Mouse (Mus musculus) heart, embryonic 15.5 days (tissue): Measurements from ENCODE around the gene Mettl16. TPM values are rescaled to one million over a fixed set of nuclear protein-coding genes. Genes with fewer than 3 reads are reported as not detected.
A peak's percentile ranks its signal among the peaks of the same experiment; 100 is the strongest.

ENCODE experiments used
- ATAC-seq: fragments of 200-750 bp; cut with Nextera tagmentation; replicated peaks from 2 replicates; pipeline ENCODE4 v1.8.0; 2017; ENCODE audit warnings: low read depth, moderate TSS enrichment; ENCODE audit not compliant: insufficient number of reproducible peaks, insufficient read depth, low FRiP score
- H3K27ac ChIP-seq: fragments of 300-500 bp; sonication (generic); 2 replicates; pipeline ENCODE4 v1.5.1; 2015; ENCODE audit warnings: mild to moderate bottlenecking, inconsistent platforms
- H3K27me3 ChIP-seq: fragments of 300-500 bp; sonication (generic); 2 replicates; pipeline ENCODE4 v1.6.1; 2015; ENCODE audit warnings: inconsistent platforms
- H3K36me3 ChIP-seq: fragments of 300-500 bp; sonication (generic); 2 replicates; pipeline ENCODE4 v1.6.1; 2015; ENCODE audit warnings: mild to moderate bottlenecking, inconsistent platforms
- H3K4me1 ChIP-seq: fragments of 300-500 bp; sonication (generic); replicated peaks from 2 replicates; pipeline ENCODE4 v1.6.1; 2015; ENCODE audit warnings: inconsistent platforms
- H3K4me2 ChIP-seq: fragments of 300-500 bp; sonication (generic); 2 replicates; pipeline ENCODE4 v1.6.1; 2015; ENCODE audit warnings: inconsistent platforms, mild to moderate bottlenecking, moderate library complexity
- H3K4me3 ChIP-seq: fragments of 300-500 bp; sonication (generic); 2 replicates; pipeline ENCODE4 v1.5.1; 2015; ENCODE audit warnings: mild to moderate bottlenecking, inconsistent platforms
- H3K9ac ChIP-seq: fragments of 300-500 bp; sonication (generic); 2 replicates; pipeline ENCODE4 v1.6.1; 2015; ENCODE audit warnings: mild to moderate bottlenecking, inconsistent platforms
- H3K9me3 ChIP-seq: fragments of 300-500 bp; sonication (generic); replicated peaks from 2 replicates; pipeline ENCODE4 v1.6.1; 2016; ENCODE audit warnings: inconsistent platforms
- WGBS: fragments of 180-500 bp; shearing (Covaris S2); methylation state at CpG from one replicate; pipeline ENCODE4 v1.1.7; 2015; ENCODE audit warnings: mixed read lengths; 5-methylcytosine and 5-hydroxymethylcytosine counted together
- polyA plus RNA-seq: library from polyadenylated mRNA; unstranded; fragments of >200 nt; fragmentation: Nextera tagmentation; extraction: Ambion mirVana; gene quantifications from 2 replicates; pipeline ENCODE4 v1.2.1, GENCODE M21; 2015

Gene Mettl16
- polyA plus RNA-seq, 1 experiment from 2014 or later = 28.0 TPM

DNA sequence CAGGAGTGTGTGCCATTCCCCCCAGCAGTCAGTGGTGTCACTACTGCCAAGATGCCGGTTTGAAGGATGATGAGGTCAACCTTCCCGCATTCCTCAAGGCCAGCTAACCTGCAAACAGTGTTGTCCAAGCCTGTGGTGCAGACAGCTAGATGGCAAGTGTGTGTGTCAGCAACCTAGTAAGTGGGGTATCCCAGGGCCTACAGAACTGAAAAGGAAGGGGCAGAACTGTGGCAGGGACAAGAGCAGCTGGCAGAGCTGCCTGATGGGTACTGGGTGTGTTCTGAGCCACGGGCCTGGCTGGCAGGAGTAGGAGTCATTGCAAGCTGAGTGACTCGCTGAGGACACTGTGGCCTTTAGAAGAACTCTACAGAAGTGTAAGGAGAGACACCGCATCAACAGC lies 91.5 kb downstream of the Mettl16 start:
- no peaks in the 10 kb centered on the region for H3K27me3 ChIP-seq
- no peak overlapping the region for H3K27ac ChIP-seq
- peaks cover 31% of the 10 kb centered on the region for H3K4me1 ChIP-seq
- no peaks in the 10 kb centered on the region for H3K9me3 ChIP-seq
- H3K9ac ChIP-seq = no peak overlapping the region
- 57% methylated on average over 5 of the region's 5 CpGs for WGBS
- no peaks in the 10 kb centered on the region for H3K36me3 ChIP-seq
- no peak for ATAC-seq
- H3K4me2 ChIP-seq = no peak overlapping the region
- no peak overlapping the region for H3K4me3 ChIP-seq

DNA sequence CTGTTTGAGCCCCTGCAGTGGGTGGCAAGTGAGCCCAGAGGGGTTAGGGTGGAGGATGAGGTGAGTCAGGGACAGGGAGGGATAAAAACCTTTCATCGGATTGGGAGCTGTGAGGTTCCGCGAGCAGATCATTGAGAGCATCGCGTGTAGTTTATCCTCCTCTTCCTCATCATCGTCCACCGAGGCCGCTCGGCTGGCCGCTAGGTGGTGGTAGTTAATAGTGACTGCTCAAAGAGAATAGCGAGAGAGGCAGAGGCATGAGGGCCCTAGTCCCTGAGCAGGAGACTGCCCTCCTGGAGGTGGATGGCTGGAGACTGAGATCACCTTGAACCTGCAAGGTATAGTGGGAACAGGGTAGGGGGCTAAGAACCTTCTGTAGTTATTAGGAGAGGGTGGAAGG lies 92.8 kb downstream of the Mettl16 start:
- Histone ChIP-seq H3K4me3 (no peak overlapping the region), H3K4me2 (no peak overlapping the region), H3K36me3 (no peaks in the 10 kb centered on the region), H3K27me3 (no peaks in the 10 kb centered on the region), H3K9me3 (no peaks in the 10 kb centered on the region), H3K27ac (no peak overlapping the region), H3K4me1 (peaks cover 25% of the 10 kb centered on the region), H3K9ac (no peak overlapping the region)
- WGBS = 26% methylated on average over 11 of the region's 11 CpGs
- no peak for ATAC-seq

DNA sequence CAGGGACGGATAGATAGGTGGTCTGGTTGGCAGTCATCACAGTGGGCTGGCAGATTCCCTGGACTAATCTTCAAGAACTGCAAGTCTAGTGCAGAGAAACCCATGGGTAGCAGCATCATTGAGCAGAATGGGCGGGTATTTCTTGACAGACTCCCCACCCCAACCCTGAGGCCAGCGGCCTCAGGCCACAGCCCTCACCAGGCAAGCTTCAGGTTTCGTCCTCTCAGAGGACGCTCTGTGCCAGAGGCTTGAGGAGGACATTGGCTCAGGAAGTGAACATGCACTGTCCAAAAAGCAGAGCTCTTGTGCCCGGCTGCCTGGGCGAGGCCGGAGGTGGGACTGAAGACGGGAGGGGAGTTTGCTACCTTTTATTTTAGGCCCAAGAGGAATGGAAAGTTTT lies 93.8 kb downstream of the Mettl16 start:
- Histone ChIP-seq H3K27me3 (no peaks in the 10 kb centered on the region), H3K9me3 (no peaks in the 10 kb centered on the region), H3K4me2 (no peak overlapping the region), H3K4me1 (peaks cover 25% of the 10 kb centered on the region), H3K27ac (0 out of 2 replicates have a peak overlapping the region, but pooled peaks have one; percentile 11), H3K9ac (no peak overlapping the region), H3K4me3 (no peak overlapping the region), H3K36me3 (no peaks in the 10 kb centered on the region)
- no peak for ATAC-seq
- 75% methylated on average over 9 of the region's 9 CpGs for WGBS

DNA sequence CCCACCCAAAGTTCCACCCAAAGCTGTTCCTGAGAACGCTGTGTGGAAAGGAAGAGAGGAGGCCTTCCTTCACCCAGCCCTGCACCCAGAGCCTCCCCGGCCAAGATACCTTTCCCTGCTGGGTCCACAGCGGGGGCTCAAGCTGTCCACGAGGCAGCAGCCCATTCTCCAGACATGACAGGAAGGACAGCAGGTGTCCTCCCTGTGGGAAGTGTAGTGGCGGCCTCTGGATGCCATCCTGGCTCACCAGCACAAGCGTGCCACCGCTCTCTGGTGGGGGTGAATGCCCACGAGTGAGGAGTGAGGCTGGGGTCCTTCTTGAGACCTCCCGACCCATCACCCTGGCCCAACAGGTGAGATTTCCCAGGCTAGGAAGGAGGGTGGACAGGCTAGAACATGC lies 94.6 kb downstream of the Mettl16 start:
- 82% methylated on average over 9 of the region's 9 CpGs for WGBS
- H3K9me3 ChIP-seq = no peaks in the 10 kb centered on the region

DNA sequence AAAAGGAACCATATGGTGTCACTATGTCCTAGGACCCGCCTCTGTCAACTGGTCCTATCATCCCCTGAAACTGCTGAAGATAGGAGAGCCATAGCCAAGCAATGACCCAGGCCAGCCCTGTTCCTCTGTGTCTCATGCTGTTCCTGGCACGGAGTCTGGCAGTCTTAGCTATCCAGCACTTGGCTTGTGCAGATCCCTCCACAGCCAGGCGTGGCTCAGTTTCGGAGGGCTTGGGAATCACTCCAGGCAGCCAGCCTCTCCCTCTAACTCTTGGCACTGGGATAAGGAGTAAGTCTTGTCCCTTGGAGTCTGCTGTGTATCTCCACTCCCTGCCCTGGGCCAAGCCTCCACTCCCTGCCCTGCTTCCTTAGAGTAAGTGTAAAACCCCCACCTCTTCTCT lies 96.0 kb downstream of the Mettl16 start:
- H3K4me3 ChIP-seq = no peak overlapping the region
- H3K27ac ChIP-seq = peak overlapping the region; percentile 51; the same call in 1 of the 2 replicates
- H3K4me2 ChIP-seq = no peak overlapping the region
- H3K36me3 ChIP-seq = no peaks in the 10 kb centered on the region
- 0 out of 2 replicates have a peak, but pooled peaks have one; percentile 25 for ATAC-seq
- H3K9ac ChIP-seq = no peak overlapping the region
- peaks cover 33% of the 10 kb centered on the region for H3K4me1 ChIP-seq
- H3K27me3 ChIP-seq = no peaks in the 10 kb centered on the region
- WGBS = 66% methylated on average over 4 of the region's 4 CpGs
- H3K9me3 ChIP-seq = no peaks in the 10 kb centered on the region

More for the DNA sequence above, 94.6 kb downstream of the Mettl16 start:
- H3K27ac ChIP-seq = no peak overlapping the region
- H3K4me2 ChIP-seq = no peak overlapping the region
- H3K4me1 ChIP-seq = peaks cover 25% of the 10 kb centered on the region
- no peak overlapping the region for H3K4me3 ChIP-seq
- H3K36me3 ChIP-seq = no peaks in the 10 kb centered on the region
- no peak for ATAC-seq
- H3K9ac ChIP-seq = no peak overlapping the region
- H3K27me3 ChIP-seq = no peaks in the 10 kb centered on the region

DNA sequence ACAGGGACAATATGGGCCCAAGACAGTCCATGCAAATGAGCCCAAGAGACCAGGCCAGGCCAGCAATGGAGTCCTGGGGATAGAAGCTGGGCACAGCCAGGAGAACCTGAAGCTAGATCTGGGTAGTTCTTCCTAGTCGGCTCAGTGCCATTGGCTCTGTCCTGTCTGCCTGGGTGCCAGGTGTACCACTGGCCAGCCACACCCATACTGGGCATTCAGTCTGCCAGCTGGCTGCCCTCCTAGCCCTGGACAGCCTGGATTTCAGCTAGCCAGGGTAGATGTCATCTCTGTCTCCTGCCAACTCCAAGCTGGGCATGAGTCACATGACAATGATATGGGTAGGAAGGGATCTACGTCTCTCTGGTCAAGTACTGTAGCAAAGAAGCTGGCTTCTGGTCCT lies 96.6 kb downstream of the Mettl16 start:
- Histone ChIP-seq H3K27ac (peak overlapping the region; percentile 51; the same call in 1 of the 2 replicates), H3K9me3 (no peaks in the 10 kb centered on the region), H3K4me2 (no peak overlapping the region), H3K9ac (no peak overlapping the region), H3K4me1 (peaks cover 33% of the 10 kb centered on the region), H3K36me3 (no peaks in the 10 kb centered on the region), H3K27me3 (no peaks in the 10 kb centered on the region), H3K4me3 (no peak overlapping the region)
- WGBS = 75% methylated on average over 2 of the region's 2 CpGs
- no peak for ATAC-seq

DNA sequence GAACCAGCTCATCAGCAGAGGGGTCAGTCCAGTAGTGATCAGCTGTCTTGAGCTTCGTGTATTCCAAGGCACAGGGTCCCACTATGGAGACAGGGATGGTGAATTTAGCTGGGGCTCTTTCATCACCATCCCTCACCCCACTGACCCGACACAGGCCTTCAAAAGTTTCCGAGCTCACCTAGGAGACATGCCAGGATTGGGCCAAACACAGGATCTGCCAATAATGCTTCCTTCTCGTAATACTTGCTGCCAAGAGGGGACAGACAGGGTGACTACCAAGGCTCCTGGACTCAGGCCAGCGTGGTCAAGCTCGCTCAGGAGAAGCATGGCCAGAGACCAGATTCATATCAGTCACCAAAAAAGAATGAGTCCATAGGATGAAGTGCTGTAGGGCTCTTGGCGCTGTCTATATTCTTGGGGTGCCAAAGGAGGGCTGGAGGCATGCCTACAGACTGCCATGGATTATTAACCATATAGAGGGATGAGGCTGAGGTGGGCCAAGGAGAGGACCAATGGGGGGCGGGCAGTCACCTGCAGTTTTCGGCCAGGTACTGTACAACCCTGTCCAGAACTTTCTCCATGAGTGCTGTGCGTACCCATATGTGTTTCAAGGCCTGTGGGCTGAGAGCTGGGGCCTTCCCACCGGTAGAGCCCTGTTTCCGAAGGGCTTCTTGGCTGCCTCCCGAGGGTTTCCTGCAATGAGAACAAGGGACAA lies 97.6 kb downstream of the Mettl16 start:
- ATAC-seq = no peak
- no peaks in the 10 kb centered on the region for H3K36me3 ChIP-seq
- H3K4me3 ChIP-seq = no peak overlapping the region
- H3K9me3 ChIP-seq = no peaks in the 10 kb centered on the region
- H3K4me1 ChIP-seq = peaks cover 31% of the 10 kb centered on the region
- no peak overlapping the region for H3K9ac ChIP-seq
- no peak overlapping the region for H3K27ac ChIP-seq
- H3K4me2 ChIP-seq = no peak overlapping the region
- H3K27me3 ChIP-seq = no peaks in the 10 kb centered on the region
- WGBS = 86% methylated on average over 13 of the region's 13 CpGs

DNA sequence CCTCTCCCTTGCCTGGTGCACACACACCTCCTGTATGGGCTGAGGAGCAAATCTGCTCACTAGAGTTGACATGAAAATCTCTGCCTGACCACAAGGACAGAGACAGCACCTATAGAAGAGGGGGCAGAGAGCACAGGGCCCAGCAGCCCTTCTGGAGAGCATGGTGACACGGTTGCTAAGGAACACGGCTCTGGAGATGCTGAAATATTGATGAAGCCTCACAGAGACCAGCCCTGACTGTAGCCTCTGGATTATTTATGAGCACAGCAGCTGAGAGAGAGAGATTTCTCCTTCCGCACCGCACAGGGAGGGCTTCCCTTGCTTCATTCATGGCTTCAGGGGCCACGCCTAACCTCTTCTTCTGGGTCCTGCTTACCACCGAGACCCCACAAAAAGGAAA lies 99.0 kb downstream of the Mettl16 start:
- no peaks in the 10 kb centered on the region for H3K36me3 ChIP-seq
- H3K9ac ChIP-seq = no peak overlapping the region
- H3K9me3 ChIP-seq = no peaks in the 10 kb centered on the region
- ATAC-seq = no peak
- no peak overlapping the region for H3K4me3 ChIP-seq
- no peak overlapping the region for H3K27ac ChIP-seq
- no peaks in the 10 kb centered on the region for H3K27me3 ChIP-seq
- H3K4me1 ChIP-seq = peaks cover 17% of the 10 kb centered on the region
- whole genome bisulfite sequencing = 84% methylated on average over 6 of the region's 6 CpGs
- no peak overlapping the region for H3K4me2 ChIP-seq

DNA sequence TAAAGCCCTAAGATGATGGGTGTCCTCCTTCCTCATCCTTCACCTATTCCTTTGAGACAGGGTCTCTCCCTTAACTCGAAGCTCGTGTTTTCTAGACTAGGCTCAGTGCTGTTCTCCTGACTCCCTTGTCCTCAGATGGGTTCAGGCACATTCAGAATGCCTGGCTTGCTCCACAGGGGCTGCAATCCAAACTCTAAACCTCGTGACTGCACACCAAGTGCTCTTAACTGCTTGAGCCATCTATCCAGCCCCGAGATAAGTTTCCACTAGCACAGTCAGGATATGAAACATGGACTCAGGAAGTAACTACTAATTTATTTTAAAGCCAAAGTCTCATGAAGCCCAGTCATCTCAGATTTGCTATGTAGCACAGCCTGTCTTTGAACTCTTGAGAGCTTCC lies 99.9 kb downstream of the Mettl16 start:
- no peak overlapping the region for H3K9ac ChIP-seq
- no peak for ATAC-seq
- no peak overlapping the region for H3K4me3 ChIP-seq
- peaks cover 11% of the 10 kb centered on the region for H3K4me1 ChIP-seq
- H3K27ac ChIP-seq = no peak overlapping the region
- H3K4me2 ChIP-seq = no peak overlapping the region
- 65% methylated on average over 4 of the region's 4 CpGs for WGBS
- no peaks in the 10 kb centered on the region for H3K27me3 ChIP-seq
- no peaks in the 10 kb centered on the region for H3K9me3 ChIP-seq
- no peaks in the 10 kb centered on the region for H3K36me3 ChIP-seq

DNA sequence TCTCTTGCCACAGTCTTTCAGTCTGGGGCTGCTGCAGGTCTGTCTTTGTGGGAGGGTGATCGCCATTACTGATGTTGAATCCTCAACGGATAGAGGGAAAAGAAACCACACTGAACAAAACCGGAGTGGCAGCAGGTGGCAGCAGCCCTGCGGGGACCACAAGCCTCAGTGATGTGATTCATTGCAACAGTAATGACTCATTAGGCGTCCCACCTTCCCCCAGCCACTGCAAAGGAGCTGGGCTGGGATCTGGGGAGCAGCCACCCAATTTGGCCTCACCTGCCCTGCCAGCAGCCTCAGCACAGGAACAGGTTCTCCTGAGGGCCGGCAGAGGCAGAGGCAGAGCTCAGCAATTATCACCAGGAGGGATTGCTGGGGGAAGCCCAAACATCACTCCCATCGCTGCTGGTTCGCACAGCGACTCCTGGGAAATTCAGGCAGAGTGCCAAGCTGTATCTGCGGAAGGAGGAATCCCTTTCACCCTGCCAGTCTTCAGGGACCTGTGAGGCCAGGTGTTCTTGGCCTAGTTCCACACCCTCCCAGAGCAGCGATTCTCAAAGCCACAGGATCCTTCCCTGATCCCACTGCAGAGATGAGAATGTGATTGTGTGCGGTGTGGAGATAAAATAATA lies 100.5 kb downstream of the Mettl16 start:
- 23% methylated on average over 12 of the region's 12 CpGs for WGBS
- Histone ChIP-seq H3K9ac (no peak overlapping the region), H3K4me1 (peaks cover 11% of the 10 kb centered on the region), H3K27ac (0 out of 2 replicates have a peak overlapping the region, but pooled peaks have one; percentile 12), H3K27me3 (no peaks in the 10 kb centered on the region), H3K4me3 (no peak overlapping the region), H3K4me2 (no peak overlapping the region), H3K9me3 (no peaks in the 10 kb centered on the region), H3K36me3 (no peaks in the 10 kb centered on the region)
- ATAC-seq = no peak; the same call in 1 of the 2 replicates

DNA sequence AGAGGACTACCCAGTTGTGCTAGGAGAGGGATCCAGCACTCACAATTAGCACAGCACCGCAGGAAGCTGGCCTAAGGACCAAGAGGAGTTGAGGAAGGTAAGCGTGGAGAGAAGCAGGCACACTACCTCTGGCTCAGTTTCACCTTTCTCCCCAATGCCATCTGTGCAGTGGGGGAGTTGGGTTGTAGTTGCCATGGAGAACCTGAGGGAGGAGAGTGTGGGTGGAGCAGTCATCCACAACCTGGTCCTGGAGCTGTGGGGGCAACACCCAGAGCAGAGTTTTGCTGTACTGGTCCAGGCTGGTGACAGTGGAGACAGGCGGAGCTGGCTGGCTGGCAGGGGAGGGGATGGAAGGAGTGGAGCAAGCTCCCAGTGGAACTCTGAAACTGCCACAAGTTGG lies 104.0 kb downstream of the Mettl16 start:
- no peak overlapping the region for H3K4me2 ChIP-seq
- 81% methylated on average over 3 of the region's 3 CpGs for WGBS
- peaks cover 17% of the 10 kb centered on the region for H3K4me1 ChIP-seq
- H3K27ac ChIP-seq = no peak overlapping the region
- H3K27me3 ChIP-seq = no peaks in the 10 kb centered on the region
- no peaks in the 10 kb centered on the region for H3K36me3 ChIP-seq
- H3K4me3 ChIP-seq = no peak overlapping the region
- no peak for ATAC-seq
- H3K9me3 ChIP-seq = no peaks in the 10 kb centered on the region
- no peak overlapping the region for H3K9ac ChIP-seq

DNA sequence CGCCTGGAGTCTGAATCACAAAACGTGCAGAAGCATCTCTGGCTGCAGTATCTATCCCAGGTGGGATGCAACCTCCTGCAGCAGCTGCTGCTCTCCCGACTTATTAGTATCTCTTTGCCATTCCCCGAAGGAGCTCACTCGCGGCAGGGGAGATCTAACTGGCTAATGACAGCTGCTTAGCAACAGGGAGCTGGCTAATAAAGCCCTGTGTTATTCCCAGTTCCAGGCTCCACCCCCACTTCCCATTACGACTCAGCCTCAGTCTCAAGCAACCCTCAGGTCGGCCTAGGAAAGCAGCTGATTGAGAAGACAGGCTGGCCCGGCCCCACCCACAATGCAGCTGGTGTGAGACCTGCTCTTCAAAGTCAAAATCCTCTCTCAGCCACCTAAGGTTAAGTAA lies 106.2 kb downstream of the Mettl16 start:
- H3K9ac ChIP-seq = no peak overlapping the region
- H3K4me2 ChIP-seq = peak overlapping the region; percentile 32; the same call in 1 of the 2 replicates
- H3K4me1 ChIP-seq = peaks cover 11% of the 10 kb centered on the region
- peak; percentile 35; the same call in 1 of the 2 replicates for ATAC-seq
- no peak overlapping the region for H3K27ac ChIP-seq
- H3K9me3 ChIP-seq = no peaks in the 10 kb centered on the region
- WGBS = 9% methylated on average over 9 of the region's 9 CpGs
- H3K36me3 ChIP-seq = no peaks in the 10 kb centered on the region
- no peak overlapping the region for H3K4me3 ChIP-seq
- H3K27me3 ChIP-seq = no peaks in the 10 kb centered on the region
